Mouse (Mus musculus): ENCODE results near the gene 4933407L21Rik. TPM values are rescaled to one million over a fixed set of nuclear protein-coding genes. Genes with fewer than 3 reads are reported as not detected.
A peak's percentile ranks its signal among the peaks of the same experiment; 100 is the strongest.
"Not testable (repeated sequence)": the region's sequence is repeated elsewhere in the genome, so short reads cannot be mapped to it uniquely, and the experiment has no call there.

The 4933407L21Rik gene
- total RNA-seq, 2 experiments from 2014 or later, result 6.5 to 7.5 TPM

GRCm38 (mm10) chr1:85955150-85955549 is 26.9 kb downstream of the 4933407L21Rik start:
- DNase-seq (ENCODE audit: low spot score in 2 of 2), result no peak
- intact Hi-C loops (cut with DNase I), result no loop called here

- intact Hi-C loops (cut with DNase I), result no loop called here
- DNase-seq (ENCODE audit: low spot score in 2 of 2), result no peak
Measured at GRCm38 (mm10) chr1:85957290-85957689, 29.0 kb downstream of the 4933407L21Rik start.

- peak; percentile 36 to 47 for DNase-seq (ENCODE audit: low spot score in 2 of 2)
- intact Hi-C loops (cut with DNase I), result no loop called here
Measured at GRCm38 (mm10) chr1:85957942-85958619, 29.8 kb downstream of the 4933407L21Rik start.

GRCm38 (mm10) chr1:85959129-85959888 is 31.0 kb downstream of the 4933407L21Rik start:
- intact Hi-C loops (cut with DNase I), result no loop called here
- DNase-seq (ENCODE audit: low spot score in 2 of 2), result no peak

- no peak for DNase-seq (ENCODE audit: low spot score in 2 of 2)
- intact Hi-C loops (cut with DNase I), result no loop called here
Measured at GRCm38 (mm10) chr1:85959889-85960276, 31.6 kb downstream of the 4933407L21Rik start.

GRCm38 (mm10) chr1:85960873-85961272 is 32.6 kb downstream of the 4933407L21Rik start, which contains the start of gene Gpr55:
Gene Gpr55 (minus strand): TSS chr1:85961007.
- intact Hi-C loops (cut with DNase I), result no loop called here
- no peak for DNase-seq (ENCODE audit: low spot score in 2 of 2)

- intact Hi-C loops (cut with DNase I), result no loop called here
- DNase-seq (ENCODE audit: low spot score in 2 of 2), result no peak
Measured at GRCm38 (mm10) chr1:85962081-85962480, 33.8 kb downstream of the 4933407L21Rik start.

GRCm38 (mm10) chr1:85965856-85966255 is 37.6 kb downstream of the 4933407L21Rik start:
- no peak for DNase-seq (ENCODE audit: low spot score in 2 of 2)
- intact Hi-C loops (cut with DNase I), result no loop called here

- intact Hi-C loops (cut with DNase I), result no loop called here
- DNase-seq (ENCODE audit: low spot score in 2 of 2), result no peak
Measured at GRCm38 (mm10) chr1:85969081-85969480, 40.8 kb downstream of the 4933407L21Rik start.

- DNase-seq (ENCODE audit: low spot score in 2 of 2), result no peak
- intact Hi-C loops (cut with DNase I), result no loop called here
Measured at GRCm38 (mm10) chr1:85969519-85969918, 41.2 kb downstream of the 4933407L21Rik start.

- intact Hi-C loops (cut with DNase I), result no loop called here
- DNase-seq (ENCODE audit: low spot score in 2 of 2), result no peak
Measured at GRCm38 (mm10) chr1:85971070-85971469, 42.8 kb downstream of the 4933407L21Rik start.

- no peak for DNase-seq (ENCODE audit: low spot score in 2 of 2)
Measured at GRCm38 (mm10) chr1:85972341-85972740, 44.1 kb downstream of the 4933407L21Rik start.

GRCm38 (mm10) chr1:85973468-85973877 is 45.2 kb downstream of the 4933407L21Rik start:
- intact Hi-C loops (cut with DNase I), result no loop called here
- no peak for DNase-seq (ENCODE audit: low spot score in 2 of 2)

More at GRCm38 (mm10) chr1:85972341-85972740, 44.1 kb downstream of the 4933407L21Rik start:
- intact Hi-C loops (cut with DNase I), result no loop called here

GRCm38 (mm10) chr1:85977709-85978108 is 49.4 kb downstream of the 4933407L21Rik start:
- no peak for DNase-seq (ENCODE audit: low spot score in 2 of 2)
- intact Hi-C loops (cut with DNase I), result no loop called here

- intact Hi-C loops (cut with DNase I), result no loop called here
- no peak for DNase-seq (ENCODE audit: low spot score in 2 of 2)
Measured at GRCm38 (mm10) chr1:85981738-85982357, 53.6 kb downstream of the 4933407L21Rik start.

- intact Hi-C loops (cut with DNase I), result no loop called here
- DNase-seq (ENCODE audit: low spot score in 2 of 2), result no peak
Measured at GRCm38 (mm10) chr1:85985784-85986183, 57.5 kb downstream of the 4933407L21Rik start.

GRCm38 (mm10) chr1:85988351-85988750 is 60.1 kb downstream of the 4933407L21Rik start:
- no peak for DNase-seq (ENCODE audit: low spot score in 2 of 2)
- intact Hi-C loops (cut with DNase I), result no loop called here

- DNase-seq (ENCODE audit: low spot score in 2 of 2); intact Hi-C loops (cut with DNase I): not testable (repeated sequence)
Measured at GRCm38 (mm10) chr1:85988882-85989281, 60.6 kb downstream of the 4933407L21Rik start.
